Mouse (Mus musculus) forebrain, embryonic 13.5 days (tissue): ENCODE results near the gene Gm14819. TPM values are rescaled to one million over a fixed set of nuclear protein-coding genes. Genes with fewer than 3 reads are reported as not detected.
"Not testable (repeated sequence)": the region's sequence is repeated elsewhere in the genome, so short reads cannot be mapped to it uniquely, and the experiment has no call there.

ENCODE experiments used
- ATAC-seq: fragments of 200-750 bp; cut with Nextera tagmentation; 2 replicates; pipeline ENCODE4 v1.8.0; 2017
- H3K27ac ChIP-seq: fragments of 300-500 bp; sonication (generic); 2 replicates; pipeline ENCODE4 v1.5.1; 2015; ENCODE audit warnings: inconsistent platforms, mild to moderate bottlenecking, moderate library complexity
- H3K27me3 ChIP-seq: fragments of 300-500 bp; sonication (generic); 2 replicates; pipeline ENCODE4 v1.6.1; 2015; ENCODE audit warnings: mild to moderate bottlenecking, inconsistent platforms
- H3K36me3 ChIP-seq: fragments of 300-500 bp; sonication (generic); 2 replicates; pipeline ENCODE4 v1.6.1; 2015; ENCODE audit warnings: mild to moderate bottlenecking, inconsistent platforms; ENCODE audit not compliant: poor library complexity, severe bottlenecking
- H3K4me1 ChIP-seq: fragments of 300-500 bp; sonication (generic); 2 replicates; pipeline ENCODE4 v1.6.1; 2015; ENCODE audit warnings: inconsistent platforms
- H3K4me2 ChIP-seq: fragments of 300-500 bp; sonication (generic); 2 replicates; pipeline ENCODE4 v1.6.1; 2015; ENCODE audit warnings: inconsistent platforms, mild to moderate bottlenecking, moderate library complexity
- H3K4me3 ChIP-seq: fragments of 300-500 bp; sonication (generic); 2 replicates; pipeline ENCODE4 v1.5.1; 2015; ENCODE audit warnings: mild to moderate bottlenecking, inconsistent platforms
- H3K9ac ChIP-seq: fragments of 300-500 bp; sonication (generic); 2 replicates; pipeline ENCODE4 v1.6.1; 2015; ENCODE audit warnings: mild to moderate bottlenecking, inconsistent platforms
- H3K9me3 ChIP-seq: fragments of 300-500 bp; sonication (generic); replicated peaks from 2 replicates; pipeline ENCODE4 v1.6.1; 2016; ENCODE audit warnings: inconsistent platforms
- WGBS: fragments of 180-500 bp; shearing (Covaris S2); methylation state at CpG from one replicate; pipeline ENCODE4 v1.1.7; 2015; 5-methylcytosine and 5-hydroxymethylcytosine counted together
- polyA plus RNA-seq: library from polyadenylated mRNA; unstranded; fragments of >200 nt; fragmentation: Nextera tagmentation; extraction: Ambion mirVana; gene quantifications from 2 replicates; pipeline ENCODE4 v1.2.1, GENCODE M21; 2015

The Gm14819 gene
- polyA plus RNA-seq = not detected in 2 replicates

- H3K9me3 ChIP-seq, H3K4me2 ChIP-seq, H3K27ac ChIP-seq, ATAC-seq, H3K27me3 ChIP-seq, H3K9ac ChIP-seq, H3K4me3 ChIP-seq, H3K36me3 ChIP-seq, H3K4me1 ChIP-seq: not testable (repeated sequence)
- no CpG with 5 or more reads among the region's 6 CpGs for WGBS
Observed at GRCm38 (mm10) chrX:35403883-35404282, at the start of gene Gm14819. TSS of gene Gm14819 (plus strand) at chrX:35404183.
